Mouse (Mus musculus) liver, embryonic 16.5 days (tissue): ENCODE data around the gene Dnajc4. TPM values are rescaled to one million over a fixed set of nuclear protein-coding genes. Genes with fewer than 3 reads are reported as not detected.

ENCODE experiments used
- ATAC-seq: fragments of 200-750 bp; cut with Nextera tagmentation; 2 replicates; pipeline ENCODE4 v1.8.0; 2017; ENCODE audit warnings: low read depth, mild to moderate bottlenecking, moderate number of reproducible peaks, moderate library complexity
- H3K27ac ChIP-seq: fragments of 300-500 bp; sonication (generic); 2 replicates; pipeline ENCODE4 v1.5.1; 2014; ENCODE audit warnings: mild to moderate bottlenecking, low read length
- H3K27me3 ChIP-seq: fragments of 300-500 bp; sonication (generic); 2 replicates; pipeline ENCODE4 v1.6.1; 2014; ENCODE audit warnings: low read depth, low read length, mixed read lengths; ENCODE audit not compliant: control insufficient read depth, insufficient read depth
- H3K36me3 ChIP-seq: fragments of 300-500 bp; sonication (generic); 2 replicates; pipeline ENCODE4 v1.6.1; 2014; ENCODE audit warnings: mild to moderate bottlenecking; ENCODE audit not compliant: control insufficient read depth, insufficient read depth
- H3K4me1 ChIP-seq: fragments of 300-500 bp; sonication (generic); 2 replicates; pipeline ENCODE4 v1.6.1; 2014; ENCODE audit warnings: low read depth, low read length, mixed read lengths; ENCODE audit not compliant: control insufficient read depth
- H3K4me2 ChIP-seq: fragments of 300-500 bp; sonication (generic); 2 replicates; pipeline ENCODE4 v1.6.1; 2014; ENCODE audit warnings: low read depth, low read length, mixed read lengths
- H3K4me3 ChIP-seq: fragments of 300-500 bp; sonication (generic); 2 replicates; pipeline ENCODE4 v1.5.1; 2014; ENCODE audit warnings: low read depth, mild to moderate bottlenecking, low read length
- H3K9ac ChIP-seq: fragments of 300-500 bp; sonication (generic); 2 replicates; pipeline ENCODE4 v1.6.1; 2014; ENCODE audit warnings: low read depth, low read length
- H3K9me3 ChIP-seq: fragments of 300-500 bp; sonication (generic); replicated peaks from 2 replicates; pipeline ENCODE4 v1.6.1; 2016; ENCODE audit warnings: low read length; ENCODE audit not compliant: control insufficient read depth
- WGBS: fragments of 180-500 bp; shearing (Covaris S2); extraction: QIAGEN DNeasy Blood & Tissue Kit; methylation state at CpG from one replicate; pipeline ENCODE4 v1.1.7; 2014; ENCODE audit not compliant: insufficient replicate concordance; 5-methylcytosine and 5-hydroxymethylcytosine counted together
- polyA plus RNA-seq: library from polyadenylated mRNA; unstranded; fragments of >200 nt; fragmentation: Nextera tagmentation; extraction: Ambion mirVana; gene quantifications from 2 replicates; pipeline ENCODE4 v1.2.1, GENCODE M21; 2015

Dnajc4 gene
- polyA plus RNA-seq, 1 experiment from 2014 or later: 10.5 TPM

- peaks cover 17% of the 10 kb centered on the region for H3K4me1 ChIP-seq
- no peak overlapping the region for H3K27ac ChIP-seq
- ATAC-seq: no peak
- H3K4me2 ChIP-seq: no peak overlapping the region
- H3K9ac ChIP-seq: no peak overlapping the region
- 80% methylated on average over 6 of the region's 6 CpGs for WGBS
- no peaks in the 10 kb centered on the region for H3K9me3 ChIP-seq
- no peak overlapping the region for H3K4me3 ChIP-seq
- H3K36me3 ChIP-seq: no peaks in the 10 kb centered on the region
- H3K27me3 ChIP-seq: no peaks in the 10 kb centered on the region
Measured at GRCm38 (mm10) chr19:6943709-6944108, 48.7 kb downstream of the Dnajc4 start.

GRCm38 (mm10) chr19:6942764-6943163, 49.6 kb downstream of the Dnajc4 start:
- Histone ChIP-seq H3K27me3 (no peaks in the 10 kb centered on the region), H3K4me3 (peak overlapping the region; percentile 79), H3K27ac (peak overlapping the region; percentile 58), H3K9ac (peak overlapping the region; percentile 69), H3K36me3 (no peaks in the 10 kb centered on the region), H3K4me2 (peak overlapping the region; percentile 93), H3K9me3 (no peaks in the 10 kb centered on the region), H3K4me1 (peaks cover 17% of the 10 kb centered on the region)
- 20% methylated on average over 5 of the region's 5 CpGs for WGBS
- ATAC-seq: no peak

DNA sequence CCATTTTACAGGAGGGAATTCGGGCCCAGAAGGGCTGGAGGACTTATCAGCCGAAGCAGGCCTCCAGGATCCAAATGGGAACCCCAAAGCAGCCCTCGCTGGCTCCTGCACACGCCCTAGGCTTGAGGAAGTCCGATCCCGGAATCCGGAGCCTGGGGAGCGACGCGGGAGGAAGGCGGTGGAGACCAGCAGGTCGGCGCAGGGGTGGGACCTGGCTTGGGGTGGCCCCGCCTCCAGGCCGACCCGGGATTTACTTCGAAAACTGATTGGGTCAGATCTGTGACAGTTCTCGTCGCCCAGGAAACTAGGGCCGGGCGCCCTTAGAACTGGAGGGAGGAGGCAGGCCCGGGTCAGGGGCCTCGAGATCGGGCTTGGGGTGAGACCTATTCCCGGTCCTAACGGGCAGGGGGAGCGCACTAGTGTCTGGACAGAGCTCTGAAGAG, 50.1 kb downstream of the Dnajc4 start, which contains the start of gene Gpr137:
TSS of gene Gpr137 (minus strand) at position 232 of the 443 bp plus-strand sequence.
- H3K4me1 ChIP-seq: peaks cover 17% of the 10 kb centered on the region
- WGBS: 0% methylated on average over 27 of the region's 27 CpGs

GRCm38 (mm10) chr19:6941372-6942248, 50.8 kb downstream of the Dnajc4 start, which contains the start of gene Bad:
Bad (plus strand) TSS chr19:6941861.
- H3K4me2 ChIP-seq: peak within 1 kb of the TSS; percentile 93
- peak; percentile 78 for ATAC-seq
- no peaks in the 10 kb centered on the region for H3K27me3 ChIP-seq
- H3K9ac ChIP-seq: peak within 1 kb of the TSS; percentile 81
- peak within 1 kb of the TSS; percentile 89 for H3K27ac ChIP-seq
- H3K4me1 ChIP-seq: peaks cover 17% of the 10 kb centered on the region
- H3K36me3 ChIP-seq: no peaks in the 10 kb centered on the region
- H3K4me3 ChIP-seq: peak within 1 kb of the TSS; percentile 79
- H3K9me3 ChIP-seq: no peaks in the 10 kb centered on the region
- under 1% methylated on average over 83 of the region's 83 CpGs for WGBS

More for the DNA sequence above, 50.1 kb downstream of the Dnajc4 start, which contains the start of gene Gpr137:
- peak within 1 kb of the TSS; percentile 81 for H3K9ac ChIP-seq
- peak within 1 kb of the TSS; percentile 89 for H3K27ac ChIP-seq
- no peaks in the 10 kb centered on the region for H3K27me3 ChIP-seq
- peak within 1 kb of the TSS; percentile 79 for H3K4me3 ChIP-seq
- H3K9me3 ChIP-seq: no peaks in the 10 kb centered on the region
- H3K4me2 ChIP-seq: peak within 1 kb of the TSS; percentile 93
- ATAC-seq: peak; percentile 92
- no peaks in the 10 kb centered on the region for H3K36me3 ChIP-seq

DNA sequence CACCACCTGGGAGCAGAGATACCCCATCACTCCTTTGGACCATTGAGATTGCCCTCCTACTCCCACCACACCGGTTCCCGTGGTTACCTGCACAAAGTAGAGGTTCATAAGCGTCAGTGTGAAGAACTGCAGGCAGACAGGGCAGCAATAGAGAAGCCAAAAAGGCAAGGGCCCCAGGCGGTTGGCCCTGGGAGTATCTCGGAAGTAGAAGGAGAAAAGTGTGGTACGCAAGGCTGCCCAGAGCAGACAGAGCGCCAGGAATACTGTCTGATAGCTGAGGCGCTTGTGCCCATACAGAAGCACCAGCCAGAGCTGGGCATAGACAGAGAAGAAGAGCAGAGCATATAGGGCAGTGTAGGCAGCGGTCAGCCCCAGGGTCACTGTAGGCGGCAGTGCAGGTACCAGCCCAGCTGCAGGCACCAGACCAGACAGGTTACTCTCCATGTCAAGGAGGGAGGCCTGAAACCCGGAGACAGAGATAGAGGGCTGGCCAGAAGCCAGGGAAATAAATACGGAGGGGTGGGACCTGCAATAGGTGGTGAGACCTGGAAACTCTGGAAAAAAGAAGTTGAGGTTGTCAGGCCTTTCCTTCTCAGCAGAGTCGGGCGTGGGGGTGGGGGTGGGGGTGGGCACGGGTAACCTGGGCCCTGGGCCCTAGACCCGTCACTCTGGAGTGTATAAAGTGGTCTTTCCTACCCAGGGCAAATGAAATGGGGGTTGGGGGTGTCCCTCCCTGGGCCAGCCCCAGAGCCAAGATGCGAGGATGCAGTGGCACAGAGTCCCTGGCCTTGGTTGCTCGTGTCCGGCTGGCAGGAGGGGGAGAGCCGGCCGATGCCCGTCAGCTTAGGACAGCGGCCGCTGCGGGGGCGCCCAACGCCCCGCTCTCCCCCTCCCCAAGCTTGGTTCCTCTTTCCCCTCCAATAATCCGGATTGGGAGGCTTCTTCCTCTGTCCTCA, 51.7 kb downstream of the Dnajc4 start:
- Histone ChIP-seq H3K27ac (no peak overlapping the region), H3K4me3 (peak overlapping the region; percentile 79), H3K9me3 (no peaks in the 10 kb centered on the region), H3K4me2 (peak overlapping the region; percentile 93), H3K4me1 (peaks cover 17% of the 10 kb centered on the region), H3K36me3 (no peaks in the 10 kb centered on the region), H3K27me3 (peaks cover 5% of the 10 kb centered on the region), H3K9ac (peak overlapping the region; percentile 81)
- 25% methylated on average over 29 of the region's 29 CpGs for WGBS
- no peak for ATAC-seq

DNA sequence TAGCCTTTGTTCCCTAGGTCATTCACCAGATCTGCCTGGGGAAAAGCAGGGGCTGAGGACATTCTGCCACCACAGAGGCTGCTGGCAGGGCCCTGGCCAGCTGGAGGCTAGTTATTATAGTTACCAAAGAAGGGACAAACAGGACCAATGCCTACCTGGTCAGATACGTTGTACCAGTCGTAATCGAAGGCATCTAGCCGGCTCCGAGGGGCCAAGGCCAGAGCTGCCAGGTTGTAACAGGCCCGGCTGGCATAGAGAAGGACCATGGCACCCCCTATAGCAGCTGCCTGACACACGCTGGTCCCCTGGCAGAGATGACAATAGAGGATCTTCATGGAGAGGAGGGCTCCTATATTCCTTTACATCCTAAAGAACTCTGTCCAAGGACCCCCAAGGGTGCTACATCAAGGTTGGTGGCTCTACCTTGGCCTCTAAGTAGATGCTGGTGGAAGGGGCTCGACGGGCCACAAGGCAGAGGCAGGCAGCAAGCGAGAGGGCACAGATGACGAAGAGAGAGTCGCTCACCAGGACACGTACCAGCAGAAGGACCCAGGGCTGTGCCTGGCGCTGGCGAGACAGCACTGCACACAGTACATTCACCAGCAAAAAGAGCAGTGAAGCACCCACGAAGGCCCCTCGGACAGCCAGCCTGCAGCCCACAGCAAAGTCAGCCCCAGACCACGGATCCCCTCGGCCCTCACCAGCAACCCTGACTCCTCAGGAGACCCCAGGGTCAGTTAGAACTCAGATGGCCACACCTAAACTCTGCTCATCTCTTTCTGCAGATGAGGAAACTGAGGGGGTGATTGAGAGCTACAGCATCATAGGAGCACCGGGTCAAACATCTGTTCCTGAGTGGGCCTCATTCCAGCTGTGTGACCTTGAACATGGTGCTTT, 53.0 kb downstream of the Dnajc4 start:
- Histone ChIP-seq H3K27me3 (peaks cover 18% of the 10 kb centered on the region), H3K4me1 (peaks cover 17% of the 10 kb centered on the region), H3K9me3 (no peaks in the 10 kb centered on the region), H3K4me3 (no peak overlapping the region), H3K4me2 (no peak overlapping the region), H3K9ac (no peak overlapping the region), H3K27ac (no peak overlapping the region), H3K36me3 (no peaks in the 10 kb centered on the region)
- 78% methylated on average over 20 of the region's 20 CpGs for WGBS
- ATAC-seq: no peak
